In genomic region chr1:180116525-180116924, GRCm38 (mm10) we compare ENCODE assay signal across 10 mouse cellular contexts.
DNase-seq lines count a peak whose midpoint lies in the region; ATAC-seq and TF ChIP-seq lines count a peak whose summit lies in the region.
"Had no signal": no experiment of that assay in that cellular context is flagged by ENCODE, and none has a peak within 500 bp of the region (broad histone marks: within the 10 kb centered on the region; RNA-seq: fewer than 3 reads in every experiment).

No protein-coding gene starts in this region.

- 74% methylated on average over 1 of the region's 1 CpGs for WGBS in embryonic facial prominence, embryonic 11.5 days
- 82% methylated on average over 1 of the region's 1 CpGs for WGBS in embryonic facial prominence, embryonic 10.5 days
- 86% methylated on average over 1 of the region's 1 CpGs for WGBS in lung, adult 2 months
- WGBS in stomach, postnatal 0 days = 76% methylated on average over 1 of the region's 1 CpGs
- 76% methylated on average over 1 of the region's 1 CpGs for WGBS in forebrain, embryonic 16.5 days

- H3K36me3 ChIP-seq in embryonic facial prominence, embryonic 11.5 days (replicated peaks; ENCODE audit: control insufficient read depth, insufficient read depth, low read depth, low read length) = no peaks in the 10 kb centered on the region
- H3K36me3 ChIP-seq in embryonic facial prominence, embryonic 10.5 days (replicated peaks) = peaks cover 22% of the 10 kb centered on the region
- H3K36me3 ChIP-seq in stomach, postnatal 0 days (ENCODE audit: control insufficient read depth, insufficient read depth, low read length) = no peaks in the 10 kb centered on the region
- H3K36me3 ChIP-seq in forebrain, embryonic 16.5 days (ENCODE audit: control insufficient read depth, insufficient read depth) = peaks cover 3% of the 10 kb centered on the region

- TF ChIP-seq CTCF in lung, adult 2 months (IDR thresholded peaks at IDR 0.05; ENCODE audit: insufficient read depth, low read length) = peak; percentile 67
- peak; percentile 69 for TF ChIP-seq CTCF in stomach, postnatal 0 days (IDR thresholded peaks at IDR 0.05; ENCODE audit: low read depth)

- H3K4me2 ChIP-seq in embryonic facial prominence, embryonic 11.5 days (ENCODE audit: low read depth, low read length) = no peak overlapping the region
- H3K4me2 ChIP-seq in stomach, postnatal 0 days (replicated peaks; ENCODE audit: low read depth) = no peak overlapping the region
- no peak overlapping the region for H3K4me2 ChIP-seq in forebrain, embryonic 16.5 days (ENCODE audit: low read length)
- H3K4me2 ChIP-seq: heart, embryonic 13.5 days; limb, embryonic 15.5 days had no signal

- H3K9me3 ChIP-seq in embryonic facial prominence, embryonic 11.5 days (replicated peaks; ENCODE audit: control insufficient read depth, low read length) = no peaks in the 10 kb centered on the region
- H3K9me3 ChIP-seq in embryonic facial prominence, embryonic 10.5 days = no peaks in the 10 kb centered on the region
- H3K9me3 ChIP-seq in stomach, postnatal 0 days (ENCODE audit: control insufficient read depth, low read length) = no peaks in the 10 kb centered on the region
- H3K9me3 ChIP-seq in forebrain, embryonic 16.5 days (ENCODE audit: control insufficient read depth, low read length) = no peaks in the 10 kb centered on the region
- H3K9me3 ChIP-seq: heart, embryonic 13.5 days; limb, embryonic 15.5 days had no signal

- no peaks in the 10 kb centered on the region for H3K27me3 ChIP-seq in embryonic facial prominence, embryonic 11.5 days (ENCODE audit: control insufficient read depth, insufficient read depth, low read length)
- no peaks in the 10 kb centered on the region for H3K27me3 ChIP-seq in embryonic facial prominence, embryonic 10.5 days (replicated peaks; ENCODE audit: low read depth, poor library complexity, severe bottlenecking)
- H3K27me3 ChIP-seq in stomach, postnatal 0 days (ENCODE audit: control insufficient read depth, insufficient read depth, low read length) = no peaks in the 10 kb centered on the region
- H3K27me3 ChIP-seq in forebrain, embryonic 16.5 days (replicated peaks; ENCODE audit: control insufficient read depth, insufficient read depth, low read length) = no peaks in the 10 kb centered on the region
- H3K27me3 ChIP-seq: heart, embryonic 13.5 days; limb, embryonic 15.5 days had no signal

- TF ChIP-seq EP300 in stomach, postnatal 0 days (optimal IDR thresholded peaks at IDR 0.05) = no peak

- ATAC-seq in embryonic facial prominence, embryonic 11.5 days (replicated peaks; ENCODE audit: insufficient number of reproducible peaks, low FRiP score, low TSS enrichment, low read depth) = no peak
- no peak for ATAC-seq in stomach, postnatal 0 days (ENCODE audit: low FRiP score, low TSS enrichment)
- ATAC-seq in forebrain, embryonic 16.5 days = no peak

- DNase-seq in embryonic facial prominence, embryonic 11.5 days (ENCODE audit: low spot score) = peak; percentile 41
- DNase-seq in embryonic facial prominence, embryonic 10.5 days (ENCODE audit: low spot score) = no peak
- no peak for DNase-seq in lung, adult 2 months
- DNase-seq in lung, postnatal 25 days (ENCODE audit: low spot score) = no peak
- peak; percentile 51 for DNase-seq in embryo, embryonic 10.5 days (ENCODE audit: low spot score)
- peak; percentile 38 for DNase-seq in stomach, postnatal 0 days (ENCODE audit: low spot score)
- DNase-seq in spleen, adult 12 weeks (ENCODE audit: low spot score) = no peak

- H3K4me3 ChIP-seq in embryonic facial prominence, embryonic 11.5 days (ENCODE audit: low read depth, low read length) = no peak overlapping the region
- no peak overlapping the region for H3K4me3 ChIP-seq in embryonic facial prominence, embryonic 10.5 days
- no peak overlapping the region for H3K4me3 ChIP-seq in lung, adult 2 months (replicated peaks; ENCODE audit: extremely low read depth, low read depth, low read length)
- no peak overlapping the region for H3K4me3 ChIP-seq in stomach, postnatal 0 days (ENCODE audit: low read depth, low read length)
- no peak overlapping the region for H3K4me3 ChIP-seq in forebrain, embryonic 16.5 days (replicated peaks; ENCODE audit: low read length)
- H3K4me3 ChIP-seq: heart, embryonic 13.5 days; limb, embryonic 15.5 days had no signal

- no peaks in the 10 kb centered on the region for H3K4me1 ChIP-seq in embryonic facial prominence, embryonic 11.5 days (ENCODE audit: control insufficient read depth, insufficient read depth, low read length)
- H3K4me1 ChIP-seq in embryonic facial prominence, embryonic 10.5 days = no peaks in the 10 kb centered on the region
- H3K4me1 ChIP-seq in lung, adult 2 months (ENCODE audit: control insufficient read depth, insufficient read depth, low read length) = no peaks in the 10 kb centered on the region
- no peaks in the 10 kb centered on the region for H3K4me1 ChIP-seq in stomach, postnatal 0 days (replicated peaks; ENCODE audit: control insufficient read depth, insufficient read depth)
- no peaks in the 10 kb centered on the region for H3K4me1 ChIP-seq in forebrain, embryonic 16.5 days (replicated peaks; ENCODE audit: control insufficient read depth, insufficient read depth, low read length)
- H3K4me1 ChIP-seq: heart, embryonic 13.5 days; limb, embryonic 15.5 days had no signal

- H3K27ac ChIP-seq in embryonic facial prominence, embryonic 11.5 days (replicated peaks; ENCODE audit: low read depth, low read length) = no peak overlapping the region
- no peak overlapping the region for H3K27ac ChIP-seq in embryonic facial prominence, embryonic 10.5 days (replicated peaks)
- no peak overlapping the region for H3K27ac ChIP-seq in stomach, postnatal 0 days (replicated peaks)
- no peak overlapping the region for H3K27ac ChIP-seq in forebrain, embryonic 16.5 days (ENCODE audit: low read length)
- H3K27ac ChIP-seq: heart, embryonic 13.5 days; limb, embryonic 15.5 days had no signal

- no peak for TF ChIP-seq POLR2A in lung, adult 2 months (IDR thresholded peaks at IDR 0.05; ENCODE audit: borderline replicate concordance, extremely low read depth, low read depth, low read length)

- H3K9ac ChIP-seq in embryonic facial prominence, embryonic 11.5 days (replicated peaks; ENCODE audit: low read length) = no peak overlapping the region
- H3K9ac ChIP-seq in stomach, postnatal 0 days (ENCODE audit: low read length) = no peak overlapping the region
- no peak overlapping the region for H3K9ac ChIP-seq in forebrain, embryonic 16.5 days (replicated peaks; ENCODE audit: low read depth, low read length)
- H3K9ac ChIP-seq: heart, embryonic 13.5 days; limb, embryonic 15.5 days had no signal

Comparison
In these comparisons a context has a peak if more than half of its experiments do, and no peak if none do; other contexts are left out.
1. DNase-seq: peak in embryonic facial prominence, embryonic 11.5 days (single experiment), embryo, embryonic 10.5 days (single experiment) and stomach, postnatal 0 days (single experiment); none in embryonic facial prominence, embryonic 10.5 days (single experiment), lung, adult 2 months (single experiment), lung, postnatal 25 days (single experiment) and spleen, adult 12 weeks (single experiment).